Mouse (Mus musculus): ENCODE data around the gene Lamb2.
A peak's percentile ranks its signal among the peaks of the same experiment; 100 is the strongest.

Lamb2 gene

DNA sequence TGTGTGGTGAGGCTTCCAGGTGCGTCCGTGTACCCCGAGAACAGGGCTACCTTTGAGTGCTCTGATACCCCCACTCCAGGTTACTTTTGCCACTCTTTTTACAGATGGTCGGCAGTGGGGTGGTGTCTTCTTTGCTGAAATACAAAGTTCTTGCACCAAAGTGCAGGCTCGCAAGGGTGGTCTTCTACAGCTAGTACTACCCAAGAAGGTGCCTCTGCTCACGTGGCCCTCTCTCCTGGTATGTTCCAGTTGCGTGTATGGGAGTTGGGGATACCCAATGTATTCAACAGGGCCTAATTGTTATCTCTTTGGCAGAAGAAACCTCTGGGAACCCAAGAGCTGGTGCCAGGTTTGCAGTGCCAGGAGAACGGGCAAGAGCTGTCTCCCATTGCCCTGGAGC is 13.7 kb downstream of the Lamb2 start:
- no peak for DNase-seq

- no peak for DNase-seq
These were observed 14.8 kb downstream of the Lamb2 start for GRCm38 (mm10) chr9:108494146-108494825.

DNA sequence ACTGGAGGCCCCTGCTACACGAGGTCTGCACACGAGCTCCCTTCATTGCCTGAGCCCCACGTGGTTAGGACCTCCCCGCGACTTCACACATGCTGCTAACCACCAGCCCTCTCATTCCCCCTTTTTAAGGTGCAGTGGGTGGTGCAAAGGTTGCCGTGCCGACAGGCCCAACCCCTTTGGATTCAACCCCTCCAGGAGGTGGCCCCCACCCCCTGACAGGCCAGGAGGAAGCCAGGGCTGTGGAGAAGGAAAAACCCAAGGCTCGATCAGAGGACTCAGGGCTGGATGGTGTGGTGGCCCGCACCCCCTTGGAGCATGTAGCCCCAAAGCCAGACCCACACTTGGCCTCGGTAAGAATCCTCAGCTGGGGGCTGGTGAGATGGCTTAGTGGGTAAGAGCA is 15.4 kb downstream of the Lamb2 start:
- DNase-seq, result no peak

GRCm38 (mm10) chr9:108499231-108499630 is 19.7 kb downstream of the Lamb2 start:
- DNase-seq, result no peak

- DNase-seq, result no peak
These were observed 20.4 kb downstream of the Lamb2 start for GRCm38 (mm10) chr9:108499943-108500342.

DNA sequence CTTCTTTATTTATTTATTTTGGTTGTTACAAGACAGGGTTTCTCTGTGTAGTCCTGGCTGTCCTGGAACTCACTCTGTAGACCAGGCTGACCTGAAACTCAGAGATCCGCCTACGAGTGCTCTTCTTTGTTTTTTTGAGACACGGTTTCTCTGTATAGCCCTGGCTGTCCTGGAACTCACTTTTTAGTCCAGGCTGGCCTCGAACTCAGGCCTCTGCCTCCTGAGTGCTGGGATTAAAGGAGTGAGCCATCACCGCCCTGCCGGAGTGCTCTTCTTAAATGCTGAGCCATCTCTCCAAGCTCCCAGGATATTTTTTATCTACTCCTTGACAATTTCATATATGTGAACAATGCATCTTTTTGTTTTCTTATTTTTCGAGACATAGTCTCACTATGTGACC is 27.4 kb downstream of the Lamb2 start:
- no peak for DNase-seq

DNA sequence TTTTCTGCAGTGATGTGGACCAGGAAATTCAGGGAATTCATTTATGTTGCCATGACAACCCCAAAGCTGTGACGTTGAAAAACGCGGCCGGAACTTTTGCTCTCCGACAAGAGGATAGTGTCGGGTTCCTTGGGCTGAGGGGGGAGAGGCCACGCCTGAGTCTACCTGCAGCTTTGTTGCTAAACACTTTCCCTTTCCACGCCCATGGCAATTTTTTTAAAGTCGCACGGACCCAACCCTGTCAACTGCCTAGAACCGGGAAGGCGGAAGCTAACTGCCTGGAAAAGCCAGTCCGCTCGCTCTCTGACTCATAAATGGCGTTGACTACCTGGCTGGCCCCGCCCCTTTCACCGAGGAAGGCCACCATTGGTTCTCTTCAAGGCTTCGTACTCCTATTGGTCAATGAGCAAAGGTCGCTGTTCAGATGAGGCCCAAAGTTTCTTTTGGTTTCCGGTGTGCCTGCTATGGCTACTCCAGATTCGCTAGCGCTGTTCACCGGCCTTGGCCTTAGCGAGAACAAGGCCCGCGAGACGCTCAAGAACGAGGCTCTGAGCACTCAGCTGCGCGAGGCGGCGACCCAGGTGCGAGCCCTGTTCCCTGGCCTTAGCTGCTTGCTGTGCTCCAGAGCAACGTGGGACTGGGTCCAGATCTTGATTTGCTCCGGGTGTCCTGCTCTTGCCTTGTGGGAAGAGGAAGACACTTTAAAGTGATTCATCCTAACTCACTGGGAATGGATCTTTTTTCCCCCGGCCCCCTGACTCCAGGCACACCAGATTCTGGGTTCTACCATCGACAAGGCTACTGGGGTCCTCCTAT is 28.3 kb downstream of the Lamb2 start, which contains the start of gene Qars:
Gene Qars, plus strand, starts transcription at position 88 of the 816 bp plus-strand sequence.
- DNase-seq, result peak; percentile 92 to 93

DNA sequence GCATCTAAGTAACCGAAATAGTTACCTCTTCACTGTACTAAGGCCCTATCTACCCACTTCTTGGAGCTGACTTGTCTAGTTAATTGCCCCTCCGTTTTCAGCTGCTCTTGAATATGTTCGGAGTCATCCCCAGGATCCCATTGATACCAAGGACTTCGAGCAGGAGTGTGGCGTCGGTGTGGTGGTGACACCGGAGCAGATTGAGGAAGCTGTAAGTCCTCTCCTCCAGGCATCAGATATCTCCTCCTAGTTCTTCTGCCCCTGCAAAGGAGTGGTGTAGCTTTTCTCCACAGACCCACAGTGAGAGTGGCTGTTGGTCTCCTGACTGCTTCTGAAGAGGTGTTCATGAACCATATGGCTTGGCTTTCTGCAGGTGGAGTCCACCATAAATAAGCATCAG is 29.2 kb downstream of the Lamb2 start:
- no peak for DNase-seq

GRCm38 (mm10) chr9:108516380-108517251 is 37.1 kb downstream of the Lamb2 start, which contains the start of gene Qrich1:
Gene Qrich1, plus strand, starts transcription at chr9:108516806.
- peak; percentile 93 to 94 for DNase-seq

- peak; percentile 82 to 85 for DNase-seq
These were observed 37.9 kb downstream of the Lamb2 start for GRCm38 (mm10) chr9:108517253-108517930.

DNA sequence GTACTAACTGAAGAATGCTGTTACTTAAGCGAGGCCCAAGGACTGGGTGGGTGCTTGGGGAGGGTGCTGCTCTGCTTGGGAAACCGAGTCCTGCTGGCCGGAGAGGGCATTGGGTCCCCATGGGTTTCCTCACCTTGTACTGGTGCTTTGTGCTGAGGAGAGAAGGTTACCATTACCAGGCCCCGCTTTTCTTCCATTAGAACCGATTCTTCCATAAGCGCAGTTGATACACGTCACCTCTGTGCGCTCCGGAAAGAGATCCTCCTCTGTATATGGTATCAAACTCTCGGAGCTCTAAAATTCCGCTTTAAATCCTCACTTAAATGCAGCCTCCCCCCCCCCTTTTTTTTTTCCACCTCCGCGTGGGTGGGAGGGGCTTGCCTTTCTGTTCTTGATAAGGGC is 38.4 kb downstream of the Lamb2 start:
- no peak for DNase-seq

DNA sequence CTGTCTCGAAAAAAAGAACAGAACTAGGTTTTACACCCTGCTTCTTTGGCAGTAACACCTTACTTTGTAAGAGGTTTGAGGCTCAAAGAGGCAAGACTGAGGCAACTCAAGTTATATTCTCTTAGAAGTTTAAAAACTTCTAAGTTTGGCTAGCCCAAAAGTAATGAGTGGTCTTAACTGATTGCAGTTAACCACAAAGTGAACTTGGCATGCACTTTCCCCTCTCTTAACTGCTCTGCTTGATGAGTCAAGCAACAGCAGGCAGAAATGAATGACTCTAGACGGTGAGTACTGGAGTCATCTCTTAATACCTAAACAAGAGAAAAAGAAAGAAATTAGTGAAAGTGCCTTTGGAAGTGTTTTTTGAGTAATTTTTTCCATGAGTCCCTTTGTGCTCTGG is 42.1 kb downstream of the Lamb2 start:
- DNase-seq, result no peak

- no peak for DNase-seq
These were observed 43.8 kb downstream of the Lamb2 start for GRCm38 (mm10) chr9:108523341-108523740.

- no peak for DNase-seq
These were observed 45.9 kb downstream of the Lamb2 start for GRCm38 (mm10) chr9:108525400-108525799.

DNA sequence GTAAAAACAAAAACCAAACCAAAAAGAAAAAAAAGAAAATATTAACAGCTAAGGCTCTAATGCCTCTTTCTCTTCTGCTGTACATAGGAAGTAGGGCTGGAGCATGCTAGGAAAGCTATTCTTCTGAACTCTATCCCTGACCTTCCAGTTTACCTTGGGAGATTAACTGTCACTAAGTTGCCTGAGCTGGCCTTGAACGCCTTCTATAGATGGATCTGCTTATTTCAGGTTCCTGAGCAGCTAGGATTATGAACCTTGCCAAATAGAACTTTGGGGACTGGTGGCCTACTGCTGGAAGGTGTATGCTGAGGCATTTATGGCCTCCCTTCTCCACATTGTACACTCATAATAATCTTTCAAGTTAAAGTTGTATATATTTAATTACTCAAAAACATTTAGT is 51.4 kb downstream of the Lamb2 start:
- no peak for DNase-seq

DNA sequence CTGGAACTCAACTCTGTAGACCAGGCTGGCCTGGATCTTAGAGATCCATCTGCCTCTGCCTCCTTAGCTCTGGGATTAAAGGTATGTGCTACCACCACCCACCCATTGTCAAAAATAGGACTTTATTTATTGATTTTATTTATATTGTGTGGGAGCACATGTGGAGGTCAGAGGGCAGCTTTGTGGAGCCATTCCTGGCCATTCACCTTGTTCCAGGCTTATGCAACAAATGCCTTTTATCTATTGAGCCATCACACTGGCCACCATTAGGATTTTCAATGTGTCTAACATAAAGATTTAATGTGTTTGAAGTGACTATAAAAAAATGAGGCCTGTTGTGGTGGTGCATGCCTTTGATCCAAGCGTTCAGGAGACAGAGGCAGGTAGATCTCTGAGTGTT is 52.0 kb downstream of the Lamb2 start:
- DNase-seq, result no peak

Data from cerebellum, postnatal 36 days (tissue).